Mouse (Mus musculus) retina, embryonic 14.5 days (tissue): ENCODE data around the gene Plce1.
"Not testable (repeated sequence)": the region's sequence is repeated elsewhere in the genome, so short reads cannot be mapped to it uniquely, and the experiment has no call there.

Experiments
- DNase-seq: peaks from one replicate; pipeline ENCODE4 v3.0.0-alpha.2; 2015; ENCODE audit warnings: low spot score

Gene Plce1

DNA sequence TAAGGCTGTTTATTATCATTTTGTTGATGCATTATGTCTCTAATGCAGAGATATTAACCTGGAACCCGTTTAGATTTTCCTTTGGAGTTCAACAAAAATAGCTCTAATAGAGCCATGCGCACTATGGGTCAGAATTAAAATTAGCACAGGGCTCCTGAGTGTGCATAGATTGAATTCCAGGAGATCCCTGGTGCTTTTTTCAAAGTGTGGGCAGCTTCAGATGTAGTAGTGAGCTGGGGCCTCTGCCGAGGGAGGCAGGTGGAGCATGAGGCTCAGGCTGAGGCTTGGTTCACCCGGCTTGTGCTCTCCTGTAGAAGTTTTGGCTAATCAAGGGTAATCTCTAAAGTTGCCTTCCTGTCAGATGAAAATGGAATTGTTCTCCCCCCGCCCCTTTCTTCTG lies 17.3 kb downstream of the Plce1 start:
- DNase-seq = no peak

DNA sequence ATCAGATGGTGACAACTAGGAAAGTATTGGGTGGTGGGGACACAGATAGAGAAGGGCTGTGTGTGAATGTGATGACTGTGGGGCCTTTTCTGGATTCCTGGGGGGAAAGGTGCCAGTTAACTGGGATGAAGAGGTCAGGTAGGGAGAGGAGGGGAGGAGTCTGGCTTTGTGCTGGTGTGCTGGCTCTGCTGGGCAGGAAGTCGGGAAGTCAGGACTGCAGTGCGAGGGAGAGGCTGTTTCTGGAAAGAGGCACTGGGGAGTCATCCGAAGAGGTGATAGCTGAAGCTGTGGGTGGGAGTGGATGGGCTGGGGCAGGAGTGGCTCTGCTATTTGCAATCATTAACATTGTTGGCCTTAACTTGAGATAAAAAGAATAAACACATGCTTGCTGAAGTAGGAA lies 23.7 kb downstream of the Plce1 start:
- DNase-seq = no peak

DNA sequence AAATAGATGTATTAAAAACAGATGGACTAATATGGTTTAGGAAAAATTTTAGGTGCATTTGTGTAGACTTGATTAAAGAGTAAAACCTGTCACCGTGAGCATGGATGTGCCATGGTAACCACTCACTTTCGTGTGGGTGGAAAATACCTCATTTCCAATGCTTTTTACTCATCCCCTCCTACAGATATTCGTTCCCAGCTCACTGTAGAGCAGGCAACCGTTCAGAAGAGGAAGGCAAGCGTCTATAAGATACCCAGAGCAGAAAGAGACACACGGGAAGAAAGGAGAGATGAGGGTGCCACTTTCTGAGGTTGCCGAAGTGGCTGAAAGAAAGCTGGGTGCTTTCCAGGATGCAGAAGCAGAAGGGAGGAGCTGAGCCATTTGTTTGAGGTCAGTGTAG lies 25.2 kb downstream of the Plce1 start:
- DNase-seq = no peak

DNA sequence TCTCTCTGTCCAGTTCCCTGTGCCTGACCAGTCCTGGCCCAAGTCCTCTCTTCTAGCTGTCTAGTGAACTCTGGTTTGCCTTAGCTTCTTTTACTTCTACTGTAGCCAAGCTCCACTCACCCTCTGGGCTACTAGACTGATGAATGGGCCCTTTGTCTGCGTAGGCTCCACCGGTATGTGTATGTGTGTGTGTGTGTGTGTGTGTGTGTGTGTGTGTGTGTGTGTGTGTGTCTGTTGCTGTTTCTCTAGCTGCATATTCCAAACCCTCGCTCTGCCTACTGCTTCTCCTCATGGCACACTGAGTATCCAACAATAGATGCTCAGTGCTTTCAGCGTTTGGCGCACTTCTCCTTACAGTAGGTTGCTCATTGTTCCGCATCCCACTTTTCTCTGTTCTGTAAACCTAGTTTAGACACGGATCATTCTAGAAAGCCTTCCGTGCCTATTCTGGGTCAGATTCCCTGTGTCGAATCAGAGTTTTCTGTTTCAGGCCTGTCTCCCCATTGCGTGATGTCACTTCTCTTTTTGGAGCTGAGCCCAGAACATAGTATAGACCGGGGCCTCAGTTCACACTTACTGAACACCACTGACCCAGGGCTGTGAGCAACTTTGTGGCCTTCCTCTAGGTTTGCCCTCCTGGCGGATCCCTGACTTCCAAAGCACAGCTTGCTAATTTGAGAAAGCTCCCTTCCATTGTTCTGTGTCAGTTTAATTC lies 26.5 kb downstream of the Plce1 start:
- DNase-seq = peak; percentile 21

DNA sequence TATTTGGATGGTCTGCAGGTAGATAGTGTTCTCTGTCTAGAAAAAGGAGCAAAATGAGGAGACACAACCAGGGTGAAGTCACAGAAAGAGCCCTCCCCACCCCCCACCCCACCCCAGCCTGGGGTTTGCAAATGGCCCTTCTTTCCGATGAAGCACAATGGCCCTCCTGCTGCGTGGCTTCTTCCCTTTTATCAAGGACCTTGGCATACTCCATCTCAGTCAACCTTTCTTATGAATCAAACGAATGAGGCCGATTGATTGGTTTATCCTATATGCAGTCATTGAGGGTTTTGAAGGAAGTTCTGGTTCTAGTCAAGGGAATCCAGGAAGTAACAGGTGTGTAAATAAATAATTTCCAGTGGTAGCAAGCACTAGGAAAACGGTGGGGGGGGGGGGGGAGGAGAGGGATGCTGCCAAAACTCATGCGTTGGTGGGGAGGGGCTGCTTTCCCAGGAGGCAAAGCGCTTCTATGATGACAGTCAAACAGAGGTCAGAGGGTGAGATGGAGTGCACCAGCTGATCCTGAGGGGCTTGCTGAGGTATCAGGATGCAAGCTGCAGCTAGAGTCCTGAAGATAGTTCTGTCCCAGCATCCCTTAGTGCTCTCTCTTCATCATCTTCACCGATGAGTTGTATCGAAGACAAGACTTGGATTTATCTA lies 27.2 kb downstream of the Plce1 start:
- no peak for DNase-seq

DNA sequence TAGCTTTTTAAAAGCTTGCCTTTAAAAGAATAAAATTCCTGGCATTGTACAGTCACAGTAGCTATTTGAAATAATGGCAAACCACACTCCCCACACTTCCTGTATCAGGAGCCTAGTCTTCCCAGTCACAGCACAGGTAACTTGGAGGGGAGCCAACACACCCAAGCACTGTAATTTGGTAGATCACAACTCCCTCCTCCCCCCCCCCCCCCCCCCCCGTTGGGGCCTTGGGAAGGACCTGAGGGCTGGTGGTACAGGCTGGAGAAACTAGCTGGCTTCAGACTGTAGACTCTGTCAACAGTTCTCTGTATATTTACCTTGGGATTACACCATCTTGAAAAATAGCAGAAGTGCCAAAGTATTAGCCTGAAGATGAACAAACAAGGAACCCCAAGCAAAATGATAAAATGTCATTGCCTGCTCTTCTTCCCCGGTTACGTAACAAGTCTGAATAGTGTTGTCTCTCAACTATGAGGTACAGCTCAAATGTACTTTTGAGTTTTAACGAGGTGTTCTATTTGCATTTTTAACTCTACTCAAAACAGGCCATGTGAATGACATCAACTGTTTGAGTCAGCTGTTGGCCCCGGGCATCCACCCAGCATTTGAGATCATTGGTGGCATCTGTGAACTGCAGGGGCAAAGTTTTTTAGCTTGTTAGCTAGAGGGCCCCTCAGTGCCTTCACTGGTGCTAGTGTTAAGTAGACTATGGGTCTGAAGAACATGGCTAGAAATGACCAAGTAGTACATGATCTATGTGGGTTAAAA lies 33.7 kb downstream of the Plce1 start:
- no peak for DNase-seq

DNA sequence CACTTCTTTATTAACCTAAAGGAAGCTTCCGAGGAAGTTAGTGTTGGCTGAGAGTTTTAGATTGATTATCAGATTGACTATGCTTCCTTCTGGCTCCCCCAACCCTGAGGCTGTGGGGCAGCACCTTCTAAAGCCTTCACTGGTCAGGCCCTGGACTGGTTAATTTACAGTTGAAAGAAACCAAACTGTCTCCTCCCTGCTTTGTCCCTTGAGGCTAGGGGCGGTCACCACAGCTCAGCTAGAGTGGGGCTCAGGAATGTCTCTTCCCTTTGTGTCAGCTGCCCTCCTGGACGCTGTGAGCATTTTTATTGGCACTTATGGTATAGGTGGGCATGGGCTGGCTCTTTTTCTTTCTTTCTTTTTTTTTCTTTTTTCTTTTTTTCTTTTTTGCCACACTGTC lies 45.9 kb downstream of the Plce1 start:
- DNase-seq = no peak

DNA sequence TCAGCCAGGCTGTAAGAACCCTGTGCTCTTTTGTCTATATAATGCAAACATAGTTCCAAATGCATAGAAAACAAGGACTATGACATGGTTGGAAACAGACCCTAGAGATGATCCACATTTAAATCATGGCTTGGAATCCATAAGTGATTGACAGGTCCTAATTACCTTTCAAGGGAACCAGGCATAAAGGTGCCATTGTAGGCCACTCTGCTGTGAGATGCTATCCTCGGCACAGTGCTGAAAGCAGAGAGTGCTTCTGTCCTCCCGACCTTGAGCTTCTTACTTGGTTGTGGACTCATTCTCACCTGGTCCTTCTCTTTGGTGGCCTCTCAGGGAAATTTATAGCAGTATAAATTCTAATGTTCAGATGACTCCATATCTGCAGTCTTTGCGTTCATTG lies 46.6 kb downstream of the Plce1 start:
- DNase-seq = no peak

DNA sequence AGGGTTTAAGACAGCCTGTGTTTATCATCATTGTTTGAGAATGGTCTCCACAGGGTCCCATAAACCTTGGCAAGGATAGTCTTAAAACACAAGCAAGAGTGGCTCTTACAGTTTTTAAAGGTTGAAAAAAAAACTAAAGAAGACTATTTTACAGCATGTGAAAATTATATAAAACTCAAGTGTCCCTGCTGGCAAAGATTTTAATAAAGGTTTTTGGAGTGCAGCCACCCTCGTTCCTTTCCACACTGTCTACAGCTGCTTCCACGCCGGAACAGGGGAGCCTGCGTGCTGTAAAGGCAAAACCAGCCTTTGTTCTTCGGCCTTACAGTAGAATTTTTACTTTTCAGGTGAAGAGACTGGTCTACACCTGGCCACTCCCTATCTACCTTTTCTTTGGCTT lies 52.3 kb downstream of the Plce1 start:
- DNase-seq = no peak

DNA sequence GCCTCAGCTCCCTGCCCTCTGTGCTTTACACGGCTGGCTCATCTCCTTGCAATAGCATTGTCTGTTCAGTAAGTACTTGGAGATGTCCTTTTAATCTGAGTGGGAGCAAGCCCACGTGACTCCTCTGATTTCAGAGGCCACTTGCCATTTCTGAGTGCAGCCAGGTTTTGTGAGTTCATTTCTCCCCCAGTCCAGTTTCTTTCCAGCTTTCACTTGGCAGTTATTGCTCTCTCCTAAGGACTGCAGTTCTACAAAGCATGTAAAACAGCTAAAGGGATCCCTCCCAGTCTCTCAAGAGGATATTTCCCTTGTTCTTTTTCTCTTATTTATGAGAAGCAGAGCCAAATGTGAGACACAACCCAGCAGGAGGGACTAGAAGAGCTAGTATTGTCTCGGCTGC lies 58.4 kb downstream of the Plce1 start:
- no peak for DNase-seq

DNA sequence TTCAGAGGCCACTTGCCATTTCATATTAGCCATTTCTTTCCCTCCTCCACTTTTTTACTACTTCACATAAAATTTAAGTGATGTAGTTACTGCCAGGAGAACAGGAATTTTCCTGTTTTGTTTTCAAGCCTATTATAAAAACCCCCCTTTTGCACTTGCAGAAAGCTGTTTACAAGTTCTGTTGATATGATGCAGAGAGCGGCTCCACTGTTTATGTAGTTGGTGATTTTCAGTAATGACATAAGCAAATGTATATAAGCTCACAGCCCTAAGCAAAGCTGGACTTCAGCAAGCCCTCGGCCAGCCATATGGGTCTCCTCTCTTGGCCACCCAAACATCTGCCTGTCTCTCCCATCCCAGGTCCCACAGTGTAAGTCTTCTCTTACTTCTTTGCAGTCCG lies 59.6 kb downstream of the Plce1 start:
- no peak for DNase-seq

DNA sequence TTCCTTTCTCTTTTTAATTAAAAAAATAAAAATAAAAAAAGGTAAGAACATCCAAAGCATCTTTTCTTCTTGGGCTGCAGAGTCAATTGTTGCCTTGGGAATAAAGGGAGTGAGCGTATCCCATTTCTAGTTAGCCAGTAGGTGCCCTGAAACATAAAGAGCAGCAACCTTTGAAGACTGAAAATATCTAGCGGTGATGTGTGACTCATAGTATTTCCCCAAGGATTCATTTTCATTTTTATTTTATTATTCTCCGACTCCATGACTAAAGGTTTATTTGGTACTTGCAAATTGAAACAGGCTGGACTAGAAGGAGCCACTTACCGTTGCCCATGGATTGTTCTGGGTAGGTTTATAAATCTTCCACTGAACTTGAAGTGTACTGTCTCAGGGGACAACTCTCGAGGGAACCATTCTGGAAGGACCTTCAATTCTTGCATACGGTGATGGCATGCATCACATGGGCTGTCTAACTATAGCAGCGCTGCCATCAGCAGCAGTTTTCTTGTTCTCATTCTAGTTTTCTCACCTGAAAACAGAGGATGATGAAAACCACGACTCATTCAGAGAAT lies 68.7 kb downstream of the Plce1 start:
- no peak for DNase-seq

DNA sequence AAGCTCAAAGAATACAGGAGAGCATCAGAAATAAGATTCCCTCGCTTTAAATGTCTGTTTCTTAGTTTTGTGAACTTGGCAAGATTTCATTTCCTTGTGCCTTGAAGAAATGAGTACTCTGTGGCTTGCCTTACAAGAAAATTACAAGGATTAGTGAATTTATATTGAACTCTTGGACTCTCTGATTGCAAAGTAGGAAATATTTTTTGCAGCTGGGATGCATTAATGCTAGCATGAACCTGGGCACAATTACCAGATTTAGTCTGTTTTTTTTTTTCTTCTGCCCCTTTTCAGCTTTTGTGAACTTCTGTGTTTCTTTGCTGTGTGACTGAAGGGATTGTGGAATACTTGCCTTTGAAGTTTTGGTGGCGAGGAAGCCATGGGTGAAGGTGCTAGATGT lies 72.6 kb downstream of the Plce1 start:
- no peak for DNase-seq

DNA sequence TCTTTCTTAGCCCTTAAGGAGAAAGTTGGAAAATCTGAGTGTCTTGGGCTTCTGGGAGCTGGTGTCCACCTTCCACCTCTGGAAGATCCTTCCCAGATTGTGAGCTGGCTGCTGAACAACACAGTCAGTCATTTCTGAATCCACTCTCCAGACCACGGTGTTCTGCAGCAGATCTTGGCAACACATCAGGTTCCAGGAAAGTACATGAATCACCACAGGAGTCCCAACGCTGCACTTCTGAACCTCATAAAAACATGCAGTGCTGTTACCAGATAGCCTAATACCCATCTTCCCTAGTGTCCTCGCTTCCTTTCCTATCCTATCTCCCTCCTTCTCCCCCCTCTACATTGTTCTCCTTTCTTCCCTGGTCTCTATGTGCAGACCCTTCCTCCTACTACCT lies 74.5 kb downstream of the Plce1 start:
- no peak for DNase-seq

DNA sequence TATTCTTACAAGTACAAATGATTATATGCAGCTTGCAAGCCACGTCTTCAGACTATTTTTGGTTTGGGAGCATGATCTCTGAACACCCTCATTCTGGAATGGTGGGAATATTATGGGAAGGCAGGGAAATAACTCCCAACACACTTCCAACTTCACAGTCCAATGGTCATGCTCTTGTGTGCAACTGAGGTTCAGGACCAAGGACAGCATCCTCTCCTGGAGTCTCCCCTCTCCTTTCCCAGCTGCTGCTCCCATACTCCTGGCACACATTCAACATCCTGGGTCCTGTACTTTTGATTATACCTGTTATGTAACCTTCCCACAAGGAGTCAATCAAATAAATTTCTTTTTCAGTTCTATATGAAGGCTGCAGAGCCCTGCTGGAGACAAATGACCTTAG lies 77.9 kb downstream of the Plce1 start:
- DNase-seq = peak; percentile 49

DNA sequence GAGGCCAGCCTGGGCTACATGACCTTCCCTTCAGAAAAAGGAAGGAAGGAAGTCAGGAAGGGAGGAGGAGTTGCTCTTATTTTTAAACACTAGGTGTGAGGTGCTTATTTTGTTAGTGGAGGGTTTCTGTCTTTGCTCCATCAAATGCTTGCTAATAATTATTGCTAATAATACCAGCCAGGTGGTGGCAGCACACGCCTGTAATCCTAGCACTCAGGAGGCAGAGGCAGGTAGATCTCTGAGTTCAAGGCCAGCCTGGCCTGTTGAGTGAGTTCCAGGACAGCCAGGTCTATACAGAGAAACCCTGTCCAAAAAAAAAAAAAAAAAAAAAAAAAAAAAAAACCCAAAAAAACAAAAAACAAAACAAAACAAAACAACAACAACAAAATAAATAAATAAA lies 81.0 kb downstream of the Plce1 start:
- DNase-seq = not testable (repeated sequence)

DNA sequence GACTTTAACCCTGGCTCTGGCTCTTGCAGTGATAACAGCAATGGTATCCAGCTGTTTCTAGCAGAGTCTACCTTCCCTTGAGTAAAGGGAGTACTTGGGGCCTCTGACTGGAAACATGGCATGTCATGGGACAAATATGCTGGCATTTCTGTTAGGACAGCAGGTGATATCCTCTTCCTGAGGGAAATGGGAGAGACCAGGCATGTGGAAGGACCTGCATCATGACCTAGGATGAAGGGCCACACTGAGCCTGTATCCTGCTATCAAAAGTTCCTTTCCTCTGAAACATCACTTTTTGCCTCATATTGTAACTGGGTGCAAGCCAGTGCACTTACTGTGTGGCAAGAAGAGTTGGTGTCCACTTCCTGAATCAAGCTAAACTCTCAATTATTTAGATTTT lies 85.2 kb downstream of the Plce1 start:
- DNase-seq = no peak

DNA sequence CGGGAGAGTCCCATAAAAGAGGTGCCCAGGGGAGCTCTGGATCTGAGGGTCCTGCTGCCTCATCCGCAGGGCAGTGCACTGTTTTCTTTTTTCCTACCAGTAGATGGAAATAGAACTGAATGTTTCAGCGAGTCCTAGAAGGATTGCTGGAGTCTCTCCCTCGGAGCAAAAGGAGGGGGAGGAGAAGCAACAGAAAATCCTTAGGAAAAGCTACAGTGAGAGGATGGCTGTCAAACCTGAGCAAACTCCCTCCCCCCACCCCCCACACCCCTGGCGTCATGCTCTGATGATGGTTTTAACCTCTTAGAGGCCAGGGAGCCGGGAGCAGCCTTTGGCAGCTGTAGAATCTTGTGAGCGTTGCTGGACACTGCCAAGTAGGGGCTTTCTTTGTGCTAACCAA lies 85.8 kb downstream of the Plce1 start:
- peak; percentile 11 for DNase-seq

DNA sequence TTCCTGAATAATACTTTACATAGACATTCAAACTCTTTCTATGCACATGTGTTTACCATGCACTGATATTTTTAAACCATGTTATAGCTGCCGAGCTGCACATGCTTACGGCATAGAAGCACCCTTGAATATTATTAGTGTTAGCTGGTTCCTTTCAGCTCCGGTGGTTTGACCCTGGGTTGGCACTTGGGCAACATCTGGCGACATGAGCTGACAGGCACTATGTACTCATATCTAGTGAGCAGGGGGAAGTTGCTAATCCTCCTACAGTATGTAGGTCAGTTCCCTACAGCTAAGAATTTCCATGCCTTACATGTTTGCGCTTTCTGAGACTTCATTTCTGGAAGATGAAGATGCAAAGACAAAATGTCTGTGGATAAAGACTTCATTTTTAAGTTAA lies 86.4 kb downstream of the Plce1 start:
- DNase-seq = peak; percentile 20

DNA sequence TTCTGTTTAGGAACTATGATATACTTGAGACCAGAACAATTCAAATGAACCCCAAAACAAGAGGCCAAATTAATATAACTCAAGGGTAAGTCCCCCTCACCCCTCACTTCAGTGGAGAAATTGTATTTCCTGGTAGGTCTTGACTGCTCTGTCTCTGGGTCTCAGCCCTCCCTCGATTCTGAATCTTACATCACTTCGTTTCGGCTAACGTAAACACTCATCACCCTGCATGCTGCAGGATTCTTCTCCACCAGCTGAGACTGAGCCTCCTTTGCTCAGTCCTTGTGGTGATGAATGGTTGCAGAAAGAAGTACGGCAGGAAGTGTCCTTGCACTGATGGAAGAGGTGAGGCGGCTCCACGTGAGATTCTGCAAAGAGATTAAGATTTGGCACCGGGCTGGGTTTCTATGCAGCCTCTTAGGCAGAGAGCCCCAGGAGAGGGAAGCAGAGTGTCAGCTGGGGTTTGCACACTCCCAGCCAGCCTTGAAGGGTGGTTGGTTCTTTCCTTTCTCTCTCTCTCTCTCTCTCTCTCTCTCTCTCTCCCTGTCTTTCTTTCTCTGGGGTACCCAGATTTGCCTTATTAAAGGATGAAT lies 97.7 kb downstream of the Plce1 start:
- no peak for DNase-seq

DNA sequence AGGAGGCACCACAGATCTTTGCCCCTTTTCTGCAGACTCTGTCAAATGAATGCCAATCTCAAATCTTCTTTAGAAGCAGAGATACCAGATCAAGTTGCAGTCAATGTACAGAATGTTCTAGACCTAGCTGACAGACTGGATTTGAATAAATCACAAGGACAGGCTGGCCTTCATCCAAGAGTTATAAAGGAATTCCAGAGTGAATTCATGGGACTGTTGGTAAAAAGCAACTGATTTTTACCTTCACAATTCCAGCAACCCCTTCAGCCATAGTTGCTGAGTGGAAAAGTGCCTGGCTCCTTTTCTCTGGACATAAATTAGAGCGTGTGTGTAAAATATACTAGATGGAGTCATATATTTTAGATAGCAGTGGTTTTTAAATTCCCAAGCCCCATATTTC lies 102.0 kb downstream of the Plce1 start:
- DNase-seq = no peak

DNA sequence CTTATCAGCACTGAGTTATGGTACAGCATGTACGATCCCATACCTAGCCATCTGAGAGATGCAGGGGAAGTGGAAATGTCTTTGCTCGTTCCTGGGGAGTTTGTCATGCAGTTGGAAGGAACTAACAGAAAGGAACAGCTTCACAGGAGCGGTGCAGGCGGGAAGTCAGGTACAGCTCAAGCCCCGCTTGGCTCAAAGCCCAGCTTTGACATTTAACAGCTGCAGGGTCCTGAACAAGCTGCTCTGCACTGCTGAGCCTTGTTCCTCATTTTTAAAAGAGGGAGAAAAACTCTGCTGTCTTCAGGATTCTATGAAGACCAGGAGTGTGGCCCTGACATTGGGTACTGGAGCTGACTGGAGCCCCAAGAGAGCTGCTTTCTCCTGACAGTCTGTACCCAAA lies 106.7 kb downstream of the Plce1 start:
- DNase-seq = no peak

DNA sequence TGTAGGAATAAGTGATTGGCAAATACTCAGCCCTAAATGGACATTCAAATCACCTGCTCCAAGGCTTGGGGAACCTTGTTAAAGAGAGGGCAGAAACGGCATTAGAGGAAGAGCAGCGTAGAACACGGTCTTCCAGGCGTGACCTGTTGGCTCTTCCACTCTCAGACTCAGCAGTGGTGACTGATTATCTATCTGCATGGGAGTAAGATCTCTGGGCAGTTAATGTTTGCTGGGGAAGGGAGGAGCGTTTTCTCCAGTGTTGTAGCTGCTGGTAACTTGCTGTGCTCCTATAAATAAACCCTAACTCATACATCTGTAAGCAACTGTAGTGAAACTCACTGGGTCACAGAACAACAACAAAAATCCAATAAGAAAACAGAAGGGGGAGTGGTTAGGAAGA lies 108.6 kb downstream of the Plce1 start:
- DNase-seq = no peak
